Mouse (Mus musculus): ENCODE data around the gene Igf2bp1. TPM values are rescaled to one million over a fixed set of nuclear protein-coding genes. Genes with fewer than 3 reads are reported as not detected.

Igf2bp1 gene
- polyA plus RNA-seq, 1 experiment from 2014 or later: 1.2 TPM

GRCm38 (mm10) chr11:95989864-95990263, 15.9 kb downstream of the Igf2bp1 start:
- DNase-seq (ENCODE audit: low read depth, low spot score): no peak
- H3K27me3 ChIP-seq: no peaks in the 10 kb centered on the region
- in situ Hi-C loops (cut with MboI; ENCODE audit: low pct_unique_long_range_greater_than_20kb): loop anchor here (25.0 kb wide), 1 partner anchor 103 kb away; no protein-coding TSS in a partner anchor
- TF ChIP-seq CTCF (IDR thresholded peaks at IDR 0.05): no peak
- ATAC-seq: no peak
- CTCF ChIA-PET: no interaction called here
- POLR2A ChIA-PET: no interaction called here

GRCm38 (mm10) chr11:95988533-95988932, 17.2 kb downstream of the Igf2bp1 start:
- DNase-seq (ENCODE audit: low read depth, low spot score): no peak
- CTCF ChIA-PET: no interaction called here

DNA sequence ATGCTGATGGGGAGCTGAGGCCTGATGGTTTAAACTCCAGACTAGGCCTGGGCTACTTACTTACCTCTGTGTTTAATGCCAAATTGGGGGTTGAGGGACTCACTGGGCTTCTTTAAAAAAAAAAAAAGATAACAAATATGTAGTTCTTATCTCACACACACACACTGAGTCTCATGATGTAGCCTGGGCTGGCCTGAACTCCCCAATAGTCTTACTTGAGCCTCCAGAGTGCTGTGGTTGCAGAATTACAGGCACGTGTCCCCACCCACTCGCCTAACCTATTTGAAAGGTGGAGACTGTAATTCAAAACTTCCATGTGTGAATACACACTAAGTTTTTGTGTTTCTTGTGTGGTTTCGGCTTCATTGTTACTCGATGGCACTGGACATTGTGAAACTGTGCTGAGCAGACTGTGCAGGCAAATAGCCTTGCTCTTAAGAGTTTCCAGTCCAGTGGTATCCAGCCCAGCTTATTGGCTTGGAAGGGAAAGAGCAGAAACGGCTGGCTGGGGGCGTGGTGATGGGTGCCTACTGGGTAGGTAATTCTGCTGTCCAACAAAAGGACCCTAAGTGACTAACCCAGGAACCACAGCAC, 17.8 kb downstream of the Igf2bp1 start:
- ATAC-seq (no peak), DNase-seq (ENCODE audit: low read depth, low spot score) (no peak)
- POLR2A ChIA-PET: no interaction called here
- H3K27me3 ChIP-seq: no peaks in the 10 kb centered on the region
- CTCF ChIA-PET: no interaction called here
- no peak for TF ChIP-seq CTCF (IDR thresholded peaks at IDR 0.05)
- in situ Hi-C loops (cut with MboI; ENCODE audit: low pct_unique_long_range_greater_than_20kb): loop anchor here (25.0 kb wide), 1 partner anchor 101 kb away; no protein-coding TSS in a partner anchor

More at GRCm38 (mm10) chr11:95988533-95988932, 17.2 kb downstream of the Igf2bp1 start:
- no peaks in the 10 kb centered on the region for H3K27me3 ChIP-seq
- in situ Hi-C loops (cut with MboI; ENCODE audit: low pct_unique_long_range_greater_than_20kb): loop anchor here (25.0 kb wide), 1 partner anchor 101 kb away; no protein-coding TSS in a partner anchor
- TF ChIP-seq CTCF (IDR thresholded peaks at IDR 0.05): no peak
- POLR2A ChIA-PET: no interaction called here
- peak; percentile 26 for ATAC-seq

GRCm38 (mm10) chr11:95982475-95982874, 23.3 kb downstream of the Igf2bp1 start:
- CTCF ChIA-PET: no interaction called here
- no peaks in the 10 kb centered on the region for H3K27me3 ChIP-seq
- ATAC-seq (no peak), DNase-seq (ENCODE audit: low read depth, low spot score) (no peak)
- in situ Hi-C loops (cut with MboI; ENCODE audit: low pct_unique_long_range_greater_than_20kb): loop anchor here (25.0 kb wide), 1 partner anchor 95 kb away; no protein-coding TSS in a partner anchor
- TF ChIP-seq CTCF (IDR thresholded peaks at IDR 0.05): no peak
- POLR2A ChIA-PET: interaction anchor here (0.6 kb wide), 1 partner anchor 32 kb away, joined by 3 read pairs; no protein-coding TSS in a partner anchor

DNA sequence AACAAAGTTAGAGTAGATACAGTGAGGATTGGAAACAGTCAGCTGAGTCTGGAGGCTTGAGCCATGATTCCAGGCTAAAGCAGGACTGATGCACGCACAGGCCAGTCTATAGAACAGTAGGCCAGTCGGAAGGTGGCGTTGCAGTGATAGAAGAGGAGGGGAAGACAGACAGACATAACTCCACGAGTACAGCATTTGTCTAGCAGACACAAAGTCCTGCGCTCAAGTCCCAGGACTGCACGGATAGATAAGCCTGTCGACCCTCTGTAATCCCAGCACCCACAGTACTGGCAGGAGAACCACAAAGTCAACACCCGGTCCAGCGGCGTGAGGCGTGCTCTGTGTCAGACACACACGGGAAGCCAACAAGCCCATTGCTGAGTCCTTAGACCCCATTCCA, 23.9 kb downstream of the Igf2bp1 start:
- CTCF ChIA-PET: interaction anchor here (1.0 to 1.2 kb wide), 2 partner anchors 15 to 53 kb away, joined by 3 read pairs; partner anchors contain the start of gene Snf8
- no peaks in the 10 kb centered on the region for H3K27me3 ChIP-seq
- POLR2A ChIA-PET: interaction anchor here (0.6 to 0.7 kb wide), 2 partner anchors 26 to 33 kb away, joined by 3 to 4 read pairs; no protein-coding TSS in a partner anchor
- no peak for TF ChIP-seq CTCF (IDR thresholded peaks at IDR 0.05)
- no peak for DNase-seq (ENCODE audit: low read depth, low spot score)
- in situ Hi-C loops (cut with MboI; ENCODE audit: low pct_unique_long_range_greater_than_20kb): loop anchor here (25.0 kb wide), 1 partner anchor 95 kb away; no protein-coding TSS in a partner anchor
- no peak for ATAC-seq

- TF ChIP-seq CTCF (IDR thresholded peaks at IDR 0.05): peak; percentile 55
- H3K27me3 ChIP-seq: no peaks in the 10 kb centered on the region
- ATAC-seq (no peak), DNase-seq (ENCODE audit: low read depth, low spot score) (no peak)
- in situ Hi-C loops (cut with MboI; ENCODE audit: low pct_unique_long_range_greater_than_20kb): loop anchor here (25.0 kb wide), 1 partner anchor 94 kb away; no protein-coding TSS in a partner anchor
- CTCF ChIA-PET: interaction anchor here (0.6 to 1.2 kb wide), 7 partner anchors 14 to 180 kb away, joined by 3 to 4 read pairs (median 3); partner anchors contain the start of gene Snf8
- POLR2A ChIA-PET: interaction anchor here (0.7 kb wide), 1 partner anchor 27 kb away, joined by 4 read pairs; no protein-coding TSS in a partner anchor
These were observed 24.9 kb downstream of the Igf2bp1 start for GRCm38 (mm10) chr11:95980762-95981418.

DNA sequence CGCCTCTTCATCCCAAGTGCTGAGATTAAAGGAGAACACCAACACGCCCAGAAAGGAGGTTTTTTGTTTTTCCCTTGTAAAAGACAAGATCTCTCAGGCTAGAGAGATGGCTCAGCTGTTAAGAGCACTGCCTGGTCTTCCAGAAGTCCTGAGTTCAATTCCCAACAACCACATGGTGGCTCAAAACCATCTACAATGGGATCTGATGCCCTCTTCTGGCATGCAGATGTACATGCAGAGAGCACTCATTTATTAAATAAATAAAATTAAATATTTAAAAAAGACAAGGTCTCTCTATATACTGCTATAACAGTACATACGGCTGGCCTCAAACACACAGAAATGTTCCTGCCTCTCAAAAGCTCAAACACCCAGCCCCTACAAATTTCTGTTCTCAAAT, 27.3 kb downstream of the Igf2bp1 start:
- POLR2A ChIA-PET: interaction anchor here (0.5 kb wide), 1 partner anchor 77 kb away, joined by 3 read pairs; no protein-coding TSS in a partner anchor
- CTCF ChIA-PET: interaction anchor here (1.1 to 1.5 kb wide), 2 partner anchors 9 to 108 kb away, joined by 3 to 4 read pairs; no protein-coding TSS in a partner anchor
- in situ Hi-C loops (cut with MboI; ENCODE audit: low pct_unique_long_range_greater_than_20kb): loop anchor here (25.0 kb wide), 1 partner anchor 91 kb away; no protein-coding TSS in a partner anchor
- ATAC-seq (no peak), DNase-seq (ENCODE audit: low read depth, low spot score) (no peak)
- TF ChIP-seq CTCF (IDR thresholded peaks at IDR 0.05): peak; percentile 62
- no peaks in the 10 kb centered on the region for H3K27me3 ChIP-seq

DNA sequence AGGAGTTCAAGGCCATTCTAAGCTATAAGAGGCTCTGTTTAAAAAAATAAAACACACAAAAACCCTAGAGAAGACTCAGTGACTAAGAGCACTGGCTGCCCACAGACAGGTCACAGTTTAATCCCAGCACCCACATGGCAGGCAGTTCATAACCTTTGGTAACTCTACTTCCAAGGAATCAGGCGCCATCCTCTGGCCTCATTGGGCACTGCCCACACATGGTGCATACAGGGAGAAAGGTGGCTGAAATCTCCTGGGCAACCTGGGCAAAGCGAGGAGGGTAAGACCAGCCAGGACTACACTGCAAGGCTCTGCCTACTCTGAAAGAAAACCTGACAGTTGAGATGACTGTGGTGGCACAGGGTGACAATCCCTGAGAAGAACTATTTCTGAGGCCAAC, 29.4 kb downstream of the Igf2bp1 start:
- ChIA-PET POLR2A (no interaction called here), CTCF (no interaction called here)
- DNase-seq (ENCODE audit: low read depth, low spot score) (no peak), ATAC-seq (no peak)
- TF ChIP-seq CTCF (IDR thresholded peaks at IDR 0.05): peak; percentile 53
- in situ Hi-C loops (cut with MboI; ENCODE audit: low pct_unique_long_range_greater_than_20kb): loop anchor here (25.0 kb wide), 1 partner anchor 89 kb away; no protein-coding TSS in a partner anchor
- H3K27me3 ChIP-seq: no peaks in the 10 kb centered on the region

DNA sequence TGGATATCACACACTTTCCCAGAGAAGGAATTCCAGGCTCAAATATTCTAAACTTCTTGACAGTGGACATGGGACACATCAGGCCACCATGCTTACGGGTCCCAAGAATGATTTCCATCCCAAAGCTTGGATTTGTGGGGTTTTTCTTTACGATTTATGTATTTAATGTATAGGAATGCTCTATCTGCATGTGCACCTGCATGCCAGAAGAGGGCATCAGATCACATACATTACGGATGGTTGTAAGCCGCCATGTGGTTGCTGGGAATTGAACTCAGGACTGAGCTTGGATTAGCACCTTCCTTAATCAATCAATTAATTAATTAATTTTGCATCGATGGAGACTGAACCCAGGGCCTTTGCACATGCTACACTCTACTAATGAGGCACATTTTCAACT, 30.0 kb downstream of the Igf2bp1 start:
- ChIA-PET CTCF (interaction anchor here (1.1 kb wide), 1 partner anchor 96 kb away, joined by 3 read pairs; no protein-coding TSS in a partner anchor), POLR2A (interaction anchor here (0.5 kb wide), 1 partner anchor 94 kb away, joined by 3 read pairs; no protein-coding TSS in a partner anchor)
- ATAC-seq (no peak), DNase-seq (ENCODE audit: low read depth, low spot score) (no peak)
- TF ChIP-seq CTCF (IDR thresholded peaks at IDR 0.05): no peak
- H3K27me3 ChIP-seq: no peaks in the 10 kb centered on the region
- in situ Hi-C loops (cut with MboI; ENCODE audit: low pct_unique_long_range_greater_than_20kb): loop anchor here (25.0 kb wide), 1 partner anchor 88 kb away; no protein-coding TSS in a partner anchor

- no peaks in the 10 kb centered on the region for H3K27me3 ChIP-seq
- ChIA-PET POLR2A (no interaction called here), CTCF (interaction anchor here (1.0 kb wide), 1 partner anchor 8 kb away, joined by 3 read pairs; no protein-coding TSS in a partner anchor)
- ATAC-seq (no peak), DNase-seq (ENCODE audit: low read depth, low spot score) (no peak)
- in situ Hi-C loops (cut with MboI; ENCODE audit: low pct_unique_long_range_greater_than_20kb): no loop called here
- TF ChIP-seq CTCF (IDR thresholded peaks at IDR 0.05): no peak
These were observed 32.6 kb downstream of the Igf2bp1 start for GRCm38 (mm10) chr11:95973187-95973586.

Data from Patski (cell line).